Mouse (Mus musculus) telencephalon, adult 2 months (tissue): Measurements from ENCODE around the gene Kcnj13.
A peak's percentile ranks its signal among the peaks of the same experiment; 100 is the strongest.

Experiments used
- DNase-seq: peaks from one replicate; pipeline ENCODE4 v3.0.0-alpha.2; 2011; ENCODE audit warnings: low read depth, low spot score

Kcnj13 gene

DNA sequence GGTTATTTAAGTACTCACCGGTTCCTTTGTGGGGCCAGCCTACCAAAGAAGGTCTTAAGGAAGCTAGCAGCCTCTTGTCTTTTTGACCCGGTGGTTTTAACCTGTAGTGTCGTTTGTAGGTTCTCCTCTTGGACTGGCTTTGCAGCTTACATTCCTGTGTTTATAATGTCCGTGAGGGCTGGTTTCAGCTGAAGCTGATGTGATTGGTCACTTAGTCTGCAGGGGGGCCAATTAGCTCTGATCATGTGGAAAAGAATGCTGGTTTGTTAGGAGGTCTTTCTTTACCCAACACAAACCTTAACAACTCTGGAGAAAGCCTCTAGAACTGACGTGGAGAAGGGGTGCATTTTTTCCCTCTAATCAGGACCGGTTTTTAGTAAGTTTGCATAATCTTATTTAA, at the start of gene Kcnj13:
TSS of gene Kcnj13 (minus strand) at position 136 of the 400 bp plus-strand sequence.
- no peak for DNase-seq

DNA sequence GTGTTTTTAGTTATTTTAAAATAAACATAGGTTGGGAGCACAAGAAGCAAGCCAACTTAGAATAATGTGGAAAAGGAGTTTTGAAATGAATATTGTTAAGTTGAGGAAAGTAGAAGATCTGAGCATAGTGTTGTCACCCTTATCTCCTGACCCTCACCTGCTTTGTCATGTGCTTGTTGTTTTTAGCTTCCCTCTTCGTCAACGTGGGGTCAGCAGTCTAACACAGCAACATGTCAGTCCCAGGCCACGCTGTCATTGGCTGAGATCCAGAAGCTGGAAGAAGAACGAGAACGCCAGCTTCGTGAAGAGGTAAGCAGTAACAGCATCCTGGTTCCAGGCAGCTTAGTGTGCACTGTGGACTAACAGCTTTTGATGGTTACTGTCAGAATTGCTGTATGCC, 42.1 kb upstream of the Kcnj13 start:
- no peak for DNase-seq

DNA sequence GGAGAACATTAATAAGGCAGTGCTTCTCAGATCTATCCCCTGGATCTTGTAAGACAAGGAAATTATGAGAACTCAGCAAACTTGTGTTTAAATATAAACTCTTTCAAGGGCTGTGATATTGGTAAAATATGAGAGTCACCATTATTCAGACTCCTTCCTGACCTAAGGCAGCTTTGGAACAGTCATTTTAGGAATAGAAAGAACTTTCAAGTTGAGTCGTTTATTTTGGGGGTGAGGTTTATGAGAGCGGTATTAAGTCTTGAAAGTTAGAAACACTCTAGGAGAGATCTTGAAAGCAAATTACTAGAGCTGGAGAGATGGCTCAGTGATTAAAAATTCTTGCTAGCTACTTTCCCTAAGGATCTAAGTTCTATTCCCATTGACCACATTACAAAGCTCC, 40.6 kb upstream of the Kcnj13 start:
- no peak for DNase-seq

DNA sequence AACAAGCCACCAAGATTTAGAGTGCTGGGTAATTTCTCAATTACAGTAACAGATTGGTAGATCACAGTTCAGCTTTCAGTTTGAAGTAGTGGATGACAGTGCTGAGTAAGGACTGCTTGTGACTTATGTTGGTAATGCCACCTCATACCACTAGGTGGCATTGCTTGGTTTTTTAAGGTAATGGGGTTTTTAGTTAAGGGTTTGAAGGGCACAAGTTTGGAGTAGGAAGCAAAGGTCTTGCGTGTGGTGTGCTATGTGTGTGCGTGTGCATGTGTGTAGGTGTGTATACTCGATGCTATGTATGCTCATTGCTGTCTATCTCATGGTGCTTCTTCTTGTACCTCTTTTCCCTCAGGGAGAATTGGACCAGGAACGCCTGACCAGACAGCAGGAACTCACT, 24.2 kb upstream of the Kcnj13 start:
- peak; percentile 58 for DNase-seq

DNA sequence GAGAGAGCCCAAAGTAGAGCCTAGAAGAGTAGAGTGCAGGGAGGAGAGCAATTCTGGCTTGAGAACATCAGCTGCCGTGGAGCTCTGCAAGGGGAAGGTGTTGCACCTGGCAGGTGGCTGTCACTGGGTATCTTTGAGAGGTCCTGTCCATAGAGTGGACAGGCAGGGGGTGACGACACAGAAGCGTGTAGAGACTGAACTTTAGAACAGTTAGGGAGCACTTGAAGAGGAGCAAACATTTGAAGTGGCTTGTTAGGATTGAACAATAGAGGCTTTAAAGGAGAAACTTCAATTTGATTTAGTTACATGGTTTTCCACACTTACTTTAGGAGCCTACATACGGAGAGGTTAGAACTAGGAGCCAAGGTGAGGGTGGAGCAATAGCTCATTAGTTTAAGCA, 14.9 kb upstream of the Kcnj13 start:
- DNase-seq, result no peak

DNA sequence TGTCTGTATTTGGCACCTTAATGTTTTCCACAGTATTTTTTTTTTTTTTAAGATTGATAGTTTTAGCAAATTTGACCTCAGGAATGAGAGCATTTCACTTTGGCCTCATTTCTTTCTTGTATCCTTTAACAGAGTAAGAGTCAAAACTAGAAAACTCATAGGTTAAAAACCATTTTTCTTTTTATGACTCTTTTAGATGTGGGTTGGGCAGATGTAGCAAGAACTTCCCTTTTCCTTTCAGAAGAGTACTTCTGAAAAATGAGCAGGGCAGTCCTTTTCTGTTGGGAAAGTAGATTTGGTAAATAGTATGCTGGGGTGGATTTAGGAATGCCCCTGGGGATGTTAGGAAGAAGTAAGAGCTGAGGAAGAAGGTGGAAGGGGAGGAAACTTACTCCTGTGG, 11.5 kb upstream of the Kcnj13 start:
- no peak for DNase-seq

DNA sequence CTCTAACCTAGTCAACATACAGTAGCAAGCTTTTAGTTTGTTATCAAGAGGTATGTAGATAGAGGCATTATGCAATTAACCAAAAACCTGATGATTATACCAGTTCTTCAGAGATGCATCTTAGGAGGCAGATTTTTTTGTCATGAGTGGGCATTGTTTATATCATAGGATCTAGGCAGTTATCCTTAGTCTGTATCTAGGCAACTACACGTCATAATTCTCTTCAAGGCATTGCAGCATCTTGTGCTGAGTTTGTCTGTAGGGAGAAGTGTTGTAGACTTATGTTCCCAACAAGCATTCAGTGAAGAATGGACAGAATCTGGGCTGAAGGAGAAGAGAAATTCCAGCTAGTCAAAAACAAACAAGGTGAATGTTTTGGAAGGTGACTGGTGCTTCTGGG, 10.2 kb upstream of the Kcnj13 start:
- DNase-seq, result peak; percentile 22

DNA sequence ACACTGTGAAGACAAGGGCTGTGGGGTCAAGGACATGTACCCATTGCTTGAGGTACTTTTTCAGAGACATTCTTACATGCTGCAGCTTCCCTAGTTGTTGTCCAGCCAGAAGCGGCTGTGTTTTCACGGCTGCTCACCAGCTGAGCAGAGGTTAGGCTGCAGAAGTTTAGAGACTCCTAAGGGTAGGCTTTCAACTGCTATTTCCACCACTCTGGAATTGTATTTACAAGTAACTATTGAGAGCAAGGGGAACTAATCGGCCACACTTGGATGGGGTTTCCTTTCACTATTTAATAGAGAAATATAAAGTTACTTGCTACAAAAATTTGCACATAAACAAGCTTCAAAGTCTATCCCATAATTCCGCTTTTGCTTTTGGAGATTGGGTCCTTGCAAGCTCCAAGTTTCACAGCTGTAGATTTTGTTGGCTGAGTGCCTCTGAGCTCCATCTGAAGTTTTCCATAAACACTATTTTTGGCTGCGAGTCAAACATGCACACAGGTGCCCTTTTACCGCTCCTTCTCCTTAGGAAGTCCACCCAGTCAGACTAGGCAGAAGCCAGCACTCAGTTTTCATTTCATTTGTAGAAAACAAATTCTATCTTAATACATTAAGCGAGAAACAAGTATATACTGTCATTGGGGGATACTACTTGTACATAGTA, 2.5 kb upstream of the Kcnj13 start:
- DNase-seq, result no peak

DNA sequence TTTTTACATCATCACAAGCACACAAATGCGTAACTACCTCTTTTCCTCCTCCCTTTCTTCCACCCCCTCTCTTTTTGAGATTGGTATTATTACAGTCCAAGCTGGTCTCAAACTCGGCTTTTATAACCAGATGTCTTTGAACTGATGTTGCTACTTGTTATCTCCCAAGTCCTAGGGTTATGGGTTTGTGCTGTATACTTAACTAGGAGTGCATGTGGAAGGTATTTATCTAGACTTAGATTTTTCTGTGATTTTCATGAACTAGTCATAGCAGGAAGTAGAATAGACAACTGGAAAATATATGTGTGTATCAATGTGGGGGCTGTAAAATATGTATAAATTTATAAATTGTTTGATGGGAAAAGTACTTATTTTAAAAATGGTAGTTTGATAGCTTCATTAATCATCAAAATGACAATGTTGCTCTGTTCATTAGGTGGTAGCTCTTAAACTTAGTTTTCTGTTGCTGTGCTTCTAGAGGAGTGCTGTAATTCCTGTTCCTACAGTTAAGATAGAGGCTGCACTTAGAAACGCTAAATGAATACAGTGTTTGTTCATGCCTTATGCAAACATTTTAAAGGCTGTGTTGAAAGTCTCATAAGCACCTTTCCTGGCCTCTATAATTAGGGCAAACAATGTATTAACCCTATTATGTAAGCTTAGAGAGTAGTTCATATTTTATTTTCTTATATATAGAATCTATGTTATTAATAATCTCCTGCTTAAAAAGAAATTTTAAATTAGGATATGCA, 909 bp downstream of the Kcnj13 start:
- DNase-seq, result no peak

DNA sequence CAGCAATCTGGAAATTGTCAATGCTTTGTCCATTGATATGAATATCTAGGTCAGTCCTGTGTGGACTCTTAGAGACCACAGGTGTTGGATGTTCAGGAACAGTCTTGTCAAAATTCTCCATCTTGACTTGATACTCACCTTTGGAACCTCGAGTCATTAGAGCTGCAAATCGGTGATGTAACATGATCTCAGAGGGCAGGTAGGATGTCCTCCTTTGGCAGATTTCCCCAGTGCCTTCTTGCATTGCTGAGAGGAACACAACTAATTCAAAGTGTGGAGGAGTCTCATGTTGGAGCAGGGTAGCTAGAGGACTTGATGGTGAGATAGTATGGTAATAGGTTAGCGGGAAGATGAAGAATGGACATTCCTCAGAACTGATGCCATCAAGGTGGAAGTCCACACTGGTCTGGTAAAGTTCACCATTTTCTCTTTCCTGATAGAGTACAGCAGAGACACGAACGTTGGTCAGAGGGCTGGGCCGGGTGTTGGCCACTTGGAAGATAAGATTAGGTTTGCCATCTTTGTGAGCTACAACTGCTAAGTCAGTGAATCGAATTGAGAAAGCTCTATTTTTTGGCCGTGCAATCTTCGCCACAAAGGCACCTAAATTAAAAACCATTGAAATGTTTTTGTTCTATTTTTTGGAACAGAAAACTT, 8.0 kb downstream of the Kcnj13 start:
- DNase-seq, result no peak

DNA sequence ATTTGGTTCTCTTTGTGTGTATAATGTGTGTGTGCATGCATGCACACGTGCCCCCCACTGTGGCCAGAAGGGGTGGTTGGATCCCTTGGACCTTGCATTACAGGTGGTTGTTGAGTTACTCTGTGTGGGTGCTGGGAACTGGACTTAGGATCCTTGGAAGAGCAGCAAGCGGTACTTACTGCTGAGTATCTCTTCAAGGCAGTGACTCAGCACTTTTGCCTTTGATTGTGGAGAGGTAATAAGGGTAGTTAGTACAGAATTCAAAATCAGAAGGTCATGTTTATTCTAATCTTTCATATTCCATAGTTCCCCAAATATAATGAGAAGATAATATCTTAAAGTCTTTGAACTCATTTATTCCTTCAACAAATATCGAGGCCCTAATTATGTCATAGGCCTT, 13.4 kb downstream of the Kcnj13 start:
- no peak for DNase-seq

DNA sequence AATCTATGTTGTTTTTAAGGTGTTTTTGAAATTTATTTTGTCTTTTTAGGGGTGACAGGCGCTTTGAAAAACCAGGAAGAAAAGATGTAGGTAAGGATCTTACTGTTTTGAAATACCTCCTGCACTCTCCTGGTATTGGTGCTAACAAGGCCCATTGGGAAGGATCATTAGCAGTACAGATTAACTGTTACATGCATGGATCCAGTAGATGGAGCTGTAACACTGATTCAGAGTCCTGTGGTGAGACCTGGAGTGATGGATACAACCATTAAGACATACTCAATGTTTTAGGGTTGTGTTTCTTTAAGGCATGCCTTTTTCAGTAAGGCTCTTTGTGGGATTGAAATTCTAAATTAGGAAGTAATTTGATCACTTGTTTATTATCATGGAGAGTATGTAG, 14.6 kb downstream of the Kcnj13 start:
- no peak for DNase-seq

DNA sequence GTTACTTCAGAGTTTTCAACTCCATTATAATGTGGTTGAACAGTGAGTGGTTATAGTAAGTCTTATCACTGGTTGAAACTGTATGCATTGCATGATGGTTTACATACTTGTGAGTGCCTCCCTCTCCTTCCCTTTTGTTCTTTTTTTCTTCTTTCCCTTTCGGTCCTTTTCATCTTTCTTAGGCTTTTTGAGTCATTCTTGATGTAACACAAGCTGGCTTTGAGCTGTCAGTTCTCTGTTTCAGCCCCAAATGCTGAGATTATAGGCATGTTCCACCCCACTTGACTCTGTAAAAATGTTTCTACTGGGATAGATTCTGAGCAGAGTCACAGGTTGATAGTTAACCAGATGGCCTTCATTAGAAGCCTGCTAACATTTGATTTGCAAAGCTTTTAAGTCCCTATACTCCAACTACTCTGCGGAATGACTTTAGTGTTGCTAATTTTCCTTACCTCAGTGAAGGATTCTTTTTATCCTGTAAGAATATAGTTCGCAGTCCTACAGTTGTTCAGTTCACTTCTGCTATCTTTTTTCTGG, 16.4 kb downstream of the Kcnj13 start:
- no peak for DNase-seq

DNA sequence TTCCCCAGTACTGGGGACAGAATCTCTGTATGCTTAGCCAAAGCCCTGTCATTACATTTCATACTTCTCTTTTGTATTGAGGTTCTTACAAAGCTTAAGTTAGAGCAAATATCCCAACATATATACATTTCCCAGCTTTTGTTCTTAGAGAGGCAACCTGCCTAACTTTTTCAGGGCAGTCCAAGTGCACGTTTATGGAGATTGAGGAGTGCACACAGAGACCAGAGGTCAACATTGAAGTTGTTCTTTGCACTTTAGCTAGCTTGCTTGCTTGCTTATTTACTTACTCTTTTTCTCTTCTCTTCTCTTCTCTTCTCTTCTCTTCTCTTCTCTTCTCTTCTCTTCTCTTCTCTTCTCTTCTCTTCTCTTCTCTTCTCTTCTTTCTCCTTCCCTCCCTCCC, 34.3 kb downstream of the Kcnj13 start:
- DNase-seq, result no peak

DNA sequence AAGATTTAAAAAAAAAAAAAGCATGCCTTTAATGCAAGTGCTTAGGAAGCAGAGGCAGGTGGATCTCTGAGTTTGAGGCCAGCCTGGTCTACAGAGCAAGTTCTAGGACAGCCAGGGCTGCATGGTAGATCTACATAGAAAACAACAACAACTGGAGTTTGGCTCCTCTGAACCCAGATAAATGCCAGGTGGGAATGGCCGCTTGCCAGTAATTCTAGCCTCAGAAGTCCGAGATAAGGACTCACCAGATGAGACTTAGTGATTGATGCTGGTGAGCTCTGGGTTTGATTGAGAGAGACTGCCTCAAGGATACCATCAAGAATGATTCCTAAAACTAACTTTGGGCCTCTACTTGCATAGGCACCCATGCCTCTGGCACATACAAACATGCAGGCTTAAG, 44.0 kb downstream of the Kcnj13 start:
- DNase-seq, result no peak
